9 mouse cellular contexts compared by ENCODE assay signal in genomic region chr15:94661398-94661797, GRCm38 (mm10). TPM values are rescaled to one million over a fixed set of nuclear protein-coding genes. Genes with fewer than 3 reads are reported as not detected.
DNase-seq lines count a peak whose midpoint lies in the region; TF ChIP-seq lines count a peak whose summit lies in the region.
"Had no signal": no experiment of that assay in that cellular context is flagged by ENCODE, and none has a peak within 500 bp of the region (broad histone marks: within the 10 kb centered on the region; RNA-seq: fewer than 3 reads in every experiment).

No protein-coding gene starts in this region.

- no peak overlapping the region; the same call in 1 of the 2 replicates for H3K27ac ChIP-seq in gastrocnemius, adult 2 months
- H3K27ac ChIP-seq: liver, embryonic 13.5 days had no signal

- peak overlapping the region; percentile 89 for H3K4me2 ChIP-seq in myocyte (ENCODE audit: low read depth)
- H3K4me2 ChIP-seq: liver, embryonic 13.5 days had no signal

- peaks cover 7% of the 10 kb centered on the region for H3K27me3 ChIP-seq in myocyte (ENCODE audit: control insufficient read depth, insufficient read depth, insufficient read length)
- H3K27me3 ChIP-seq: liver, embryonic 13.5 days had no signal

- TF ChIP-seq CTCF in gastrocnemius, adult 2 months (IDR thresholded peaks at IDR 0.05), result peak; percentile 83

- intact Hi-C loops in gastrocnemius, adult 2 months (cut with DNase I), result loop anchor here (1.0 to 5.0 kb wide), 2 partner anchors 34 to 104 kb away; partner anchors contain the start of gene Tmem117

- no peaks in the 10 kb centered on the region for H3K36me3 ChIP-seq in myocyte (ENCODE audit: control insufficient read depth, insufficient read depth)
- H3K36me3 ChIP-seq: liver, embryonic 13.5 days had no signal

- TF ChIP-seq POLR2A in myocyte (IDR thresholded peaks at IDR 0.05; ENCODE audit: insufficient read length, low read depth), result no peak

- peak overlapping the region; percentile 54 for H3K4me3 ChIP-seq in gastrocnemius, adult 2 months
- peak overlapping the region; percentile 5 for H3K4me3 ChIP-seq in myocyte
- H3K4me3 ChIP-seq: liver, embryonic 13.5 days had no signal

- H3K79me2 ChIP-seq in myocyte (ENCODE audit: control insufficient read depth, insufficient read depth), result no peaks in the 10 kb centered on the region

- no peak for DNase-seq in gastrocnemius, adult 2 months
- no peak for DNase-seq in gastrocnemius, postnatal 25 days
- DNase-seq in ovary, postnatal 14 days (ENCODE audit: low spot score), result peak; percentile 12
- DNase-seq in ovary, postnatal 36 days (ENCODE audit: low spot score), result no peak
- peak; percentile 81 for DNase-seq in embryo, embryonic 11 days
- DNase-seq in frontal cortex, postnatal 14 days (ENCODE audit: low spot score in 2 of 2), result no peak
- no peak for DNase-seq in layer of hippocampus, adult 11-12 months (ENCODE audit: low spot score)
- DNase-seq: liver, embryonic 13.5 days had no signal

- H3ac ChIP-seq in myocyte (ENCODE audit: control insufficient read depth, insufficient read length), result no peak overlapping the region

TF ChIP-seq in myocyte, 11 proteins besides CTCF, POLR2A, EP300 and RAD21:
- TF ChIP-seq TCF3 (IDR thresholded peaks at IDR 0.05; ENCODE audit: insufficient read length, low read depth), result no peak
- TF ChIP-seq MYOD1 (IDR thresholded peaks at IDR 0.05; ENCODE audit: control insufficient read depth in 1 of 3, insufficient read length in 2 of 3, low read depth in 2 of 3), result no peak
- no peak for TF ChIP-seq E2F4 (IDR thresholded peaks at IDR 0.05; ENCODE audit: insufficient read depth)
- no peak for TF ChIP-seq MAX (IDR thresholded peaks at IDR 0.05; ENCODE audit: low read depth)
- no peak for TF ChIP-seq TCF12 (IDR thresholded peaks at IDR 0.05; ENCODE audit: insufficient read depth, poor library complexity, severe bottlenecking)
- TF ChIP-seq REST (IDR thresholded peaks at IDR 0.05; ENCODE audit: insufficient read depth, insufficient read length), result no peak
- no peak for TF ChIP-seq POLR2AphosphoS2 (IDR thresholded peaks at IDR 0.05; ENCODE audit: insufficient read length, low read depth)
- no peak for TF ChIP-seq SRF (IDR thresholded peaks at IDR 0.05; ENCODE audit: control insufficient read depth, insufficient read length, low read depth)
- no peak for TF ChIP-seq MYOG (IDR thresholded peaks at IDR 0.05; ENCODE audit: control insufficient read depth in 1 of 3, insufficient read depth in 1 of 3, insufficient read length in 2 of 3, low read depth in 2 of 3)
- no peak for TF ChIP-seq USF1 (IDR thresholded peaks at IDR 0.05; ENCODE audit: low read depth)
- TF ChIP-seq CEBPB (IDR thresholded peaks at IDR 0.05; ENCODE audit: insufficient read depth, poor library complexity, severe bottlenecking), result no peak

RNA-seq across cellular contexts. Expression of gene Tmem117, which starts 32.4 kb away (rescaled TPM):
- 10 to 100 TPM; 16.9 to 19.2 TPM for total RNA-seq in gastrocnemius, adult 2 months (2021)
- 10 to 100 TPM; 18.2 to 22.8 TPM for total RNA-seq in gastrocnemius, postnatal 25 days (2021)
- polyA plus RNA-seq in myocyte (2012; fragmentation: generic; extraction: Trizol), result 0.37 TPM

Comparison
In these comparisons a context has a peak if more than half of its experiments do, and no peak if none do; other contexts are left out.
1. DNase-seq: peak in ovary, postnatal 14 days (single experiment) and embryo, embryonic 11 days (single experiment); none in gastrocnemius, adult 2 months (single experiment), gastrocnemius, postnatal 25 days (single experiment), ovary, postnatal 36 days (single experiment), frontal cortex, postnatal 14 days (0 of 2) and layer of hippocampus, adult 11-12 months (single experiment).